Mouse (Mus musculus) neural tube, embryonic 12.5 days (tissue): ENCODE measurements at regions not wholly inside any gene's neighbourhood (a gene's known extent, or its start where the extent isn't known, plus 50 kb on each side); places are given as distances from the start of the nearest gene placed in this dataset.
A peak's percentile ranks its signal among the peaks of the same experiment; 100 is the strongest.

ENCODE experiments used
- ATAC-seq: fragments of 200-750 bp; cut with Nextera tagmentation; 2 replicates; pipeline ENCODE4 v1.8.0; 2017; ENCODE audit warnings: low read depth, mild to moderate bottlenecking, moderate TSS enrichment, moderate library complexity; ENCODE audit not compliant: low FRiP score
- H3K27ac ChIP-seq: fragments of 300-500 bp; sonication (generic); 2 replicates; pipeline ENCODE4 v1.5.1; 2016
- H3K27me3 ChIP-seq: fragments of 300-500 bp; sonication (generic); replicated peaks from 2 replicates; pipeline ENCODE4 v1.6.1; 2016; ENCODE audit warnings: mild to moderate bottlenecking
- H3K36me3 ChIP-seq: fragments of 300-500 bp; sonication (generic); 2 replicates; pipeline ENCODE4 v1.6.1; 2016; ENCODE audit warnings: mild to moderate bottlenecking
- H3K4me1 ChIP-seq: fragments of 300-500 bp; sonication (generic); 2 replicates; pipeline ENCODE4 v1.6.1; 2016
- H3K4me2 ChIP-seq: fragments of 300-500 bp; sonication (generic); replicated peaks from 2 replicates; pipeline ENCODE4 v1.6.1; 2016; ENCODE audit warnings: mild to moderate bottlenecking
- H3K4me3 ChIP-seq: fragments of 300-500 bp; sonication (generic); 2 replicates; pipeline ENCODE4 v1.5.1; 2016
- H3K9ac ChIP-seq: fragments of 300-500 bp; sonication (generic); 2 replicates; pipeline ENCODE4 v1.6.1; 2016; ENCODE audit warnings: mild to moderate bottlenecking
- H3K9me3 ChIP-seq: fragments of 300-500 bp; sonication (generic); 2 replicates; pipeline ENCODE4 v1.6.1; 2016; ENCODE audit warnings: mild to moderate bottlenecking
- WGBS: fragments of 180-500 bp; shearing (Covaris S2); methylation state at CpG from one replicate; pipeline ENCODE4 v1.1.7; 2016; 5-methylcytosine and 5-hydroxymethylcytosine counted together

- H3K4me2 ChIP-seq = no peak overlapping the region
- no peak overlapping the region for H3K9ac ChIP-seq
- no peaks in the 10 kb centered on the region for H3K9me3 ChIP-seq
- H3K27ac ChIP-seq = no peak overlapping the region
- H3K36me3 ChIP-seq = no peaks in the 10 kb centered on the region
- no peak for ATAC-seq
- no peaks in the 10 kb centered on the region for H3K4me1 ChIP-seq
- H3K4me3 ChIP-seq = no peak overlapping the region
- no peaks in the 10 kb centered on the region for H3K27me3 ChIP-seq
- WGBS = 89% methylated on average over 5 of the region's 5 CpGs
Measured at GRCm38 (mm10) chr1:103762044-103762663, 1006.2 kb upstream of the Cdh20 start.

GRCm38 (mm10) chr1:103762745-103763144, 1005.6 kb upstream of the Cdh20 start:
- ATAC-seq = no peak
- Histone ChIP-seq H3K4me3 (no peak overlapping the region), H3K27ac (no peak overlapping the region), H3K27me3 (no peaks in the 10 kb centered on the region), H3K4me2 (no peak overlapping the region), H3K4me1 (no peaks in the 10 kb centered on the region), H3K9me3 (no peaks in the 10 kb centered on the region), H3K9ac (no peak overlapping the region), H3K36me3 (no peaks in the 10 kb centered on the region)
- 46% methylated on average over 3 of the region's 3 CpGs for WGBS

GRCm38 (mm10) chr1:103767315-103767714, 1001.0 kb upstream of the Cdh20 start:
- no peak overlapping the region for H3K4me2 ChIP-seq
- WGBS = 75% methylated on average over 2 of the region's 2 CpGs
- H3K4me1 ChIP-seq = no peaks in the 10 kb centered on the region
- H3K4me3 ChIP-seq = no peak overlapping the region
- H3K9ac ChIP-seq = no peak overlapping the region
- H3K27me3 ChIP-seq = no peaks in the 10 kb centered on the region
- ATAC-seq = no peak
- H3K9me3 ChIP-seq = no peaks in the 10 kb centered on the region
- H3K36me3 ChIP-seq = no peaks in the 10 kb centered on the region
- H3K27ac ChIP-seq = no peak overlapping the region

GRCm38 (mm10) chr1:103784692-103785091, 983.6 kb upstream of the Cdh20 start:
- no peak overlapping the region for H3K27ac ChIP-seq
- H3K4me1 ChIP-seq = no peaks in the 10 kb centered on the region
- no peak overlapping the region for H3K4me3 ChIP-seq
- H3K27me3 ChIP-seq = no peaks in the 10 kb centered on the region
- ATAC-seq = no peak
- H3K9me3 ChIP-seq = no peaks in the 10 kb centered on the region
- no peak overlapping the region for H3K9ac ChIP-seq
- no peaks in the 10 kb centered on the region for H3K36me3 ChIP-seq
- no peak overlapping the region for H3K4me2 ChIP-seq

- no peaks in the 10 kb centered on the region for H3K4me1 ChIP-seq
- no peak overlapping the region for H3K9ac ChIP-seq
- no peak overlapping the region for H3K4me2 ChIP-seq
- H3K27ac ChIP-seq = no peak overlapping the region
- no peak overlapping the region for H3K4me3 ChIP-seq
- no peaks in the 10 kb centered on the region for H3K27me3 ChIP-seq
- H3K36me3 ChIP-seq = no peaks in the 10 kb centered on the region
- H3K9me3 ChIP-seq = no peaks in the 10 kb centered on the region
- ATAC-seq = no peak
Measured at GRCm38 (mm10) chr1:103796337-103796736, 972.0 kb upstream of the Cdh20 start.

- peak; percentile 50; the same call in 1 of the 2 replicates for ATAC-seq
- Histone ChIP-seq H3K36me3 (no peaks in the 10 kb centered on the region), H3K4me1 (no peaks in the 10 kb centered on the region)
Measured at GRCm38 (mm10) chr1:103799343-103799742, 969.0 kb upstream of the Cdh20 start.

GRCm38 (mm10) chr1:103817946-103818345, 950.4 kb upstream of the Cdh20 start:
- Histone ChIP-seq H3K4me1 (no peaks in the 10 kb centered on the region), H3K9me3 (no peaks in the 10 kb centered on the region), H3K4me2 (no peak overlapping the region), H3K4me3 (no peak overlapping the region), H3K9ac (no peak overlapping the region), H3K27ac (no peak overlapping the region), H3K27me3 (no peaks in the 10 kb centered on the region), H3K36me3 (no peaks in the 10 kb centered on the region)
- WGBS = 64% methylated on average over 3 of the region's 3 CpGs
- no peak for ATAC-seq

More at GRCm38 (mm10) chr1:103799343-103799742, 969.0 kb upstream of the Cdh20 start:
- Histone ChIP-seq H3K27ac (no peak overlapping the region), H3K4me3 (no peak overlapping the region), H3K9me3 (no peaks in the 10 kb centered on the region), H3K27me3 (no peaks in the 10 kb centered on the region), H3K4me2 (no peak overlapping the region), H3K9ac (no peak overlapping the region)
